Mouse (Mus musculus): ENCODE measurements around the gene Prss36. TPM values are rescaled to one million over a fixed set of nuclear protein-coding genes. Genes with fewer than 3 reads are reported as not detected.
A peak's percentile ranks its signal among the peaks of the same experiment; 100 is the strongest.

Prss36 gene
- total and polyA plus RNA-seq, 2 experiments, result 8.7 to 18.2 TPM

- H3K4me1 ChIP-seq (ENCODE audit: control insufficient read depth, insufficient read depth, low read length), result peaks cover 17% of the 10 kb centered on the region
- H3K79me2 ChIP-seq (ENCODE audit: control insufficient read depth, insufficient read depth, low read length), result no peaks in the 10 kb centered on the region
- H3K36me3 ChIP-seq (ENCODE audit: control insufficient read depth, insufficient read depth, low read length), result peaks cover 3% of the 10 kb centered on the region; the same call in 1 of the 2 replicates
- no peaks in the 10 kb centered on the region for H3K27me3 ChIP-seq (ENCODE audit: control insufficient read depth, insufficient read depth, low read length)
- no peak for TF ChIP-seq POLR2A (IDR thresholded peaks at IDR 0.05; ENCODE audit: extremely low read depth, insufficient read depth, low read length)
- TF ChIP-seq CTCF (IDR thresholded peaks at IDR 0.05; ENCODE audit: low read depth, low read length), result no peak
- no peak overlapping the region for H3K9ac ChIP-seq (ENCODE audit: low read depth, low read length)
- no peak overlapping the region for H3K4me3 ChIP-seq (ENCODE audit: insufficient read depth, low read depth, low read length)
- DNase-seq (ENCODE audit: extremely low read depth, low read depth, low spot score), result no peak
- WGBS, result 65% methylated on average over 5 of the region's 5 CpGs
- no peak overlapping the region for H3K27ac ChIP-seq (replicated peaks; ENCODE audit: insufficient read depth, low read depth, low read length)
Measured at GRCm38 (mm10) chr7:127925252-127925651, 21.3 kb downstream of the Prss36 start.

- Histone ChIP-seq H3K27ac (replicated peaks; ENCODE audit: insufficient read depth, low read depth, low read length) (no peak overlapping the region), H3K9ac (ENCODE audit: low read depth, low read length) (no peak overlapping the region)
Measured at GRCm38 (mm10) chr7:127923714-127924113, 22.8 kb downstream of the Prss36 start.

GRCm38 (mm10) chr7:127922451-127923275 is 23.9 kb downstream of the Prss36 start:
- TF ChIP-seq POLR2A (IDR thresholded peaks at IDR 0.05; ENCODE audit: extremely low read depth, insufficient read depth, low read length) (no peak), CTCF (IDR thresholded peaks at IDR 0.05; ENCODE audit: low read depth, low read length) (no peak)
- no peak overlapping the region for H3K9ac ChIP-seq (ENCODE audit: low read depth, low read length)

More at GRCm38 (mm10) chr7:127923714-127924113, 22.8 kb downstream of the Prss36 start:
- Histone ChIP-seq H3K4me1 (ENCODE audit: control insufficient read depth, insufficient read depth, low read length) (peaks cover 9% of the 10 kb centered on the region), H3K27me3 (ENCODE audit: control insufficient read depth, insufficient read depth, low read length) (no peaks in the 10 kb centered on the region), H3K4me3 (ENCODE audit: insufficient read depth, low read depth, low read length) (no peak overlapping the region), H3K79me2 (ENCODE audit: control insufficient read depth, insufficient read depth, low read length) (no peaks in the 10 kb centered on the region), H3K36me3 (ENCODE audit: control insufficient read depth, insufficient read depth, low read length) (peaks cover 3% of the 10 kb centered on the region; the same call in 1 of the 2 replicates)
- DNase-seq (ENCODE audit: extremely low read depth, low read depth, low spot score), result no peak
- TF ChIP-seq POLR2A (IDR thresholded peaks at IDR 0.05; ENCODE audit: extremely low read depth, insufficient read depth, low read length) (no peak), CTCF (IDR thresholded peaks at IDR 0.05; ENCODE audit: low read depth, low read length) (no peak)
- WGBS, result 76% methylated on average over 5 of the region's 5 CpGs

GRCm38 (mm10) chr7:127921516-127921915 is 25.0 kb downstream of the Prss36 start:
- Histone ChIP-seq H3K36me3 (ENCODE audit: control insufficient read depth, insufficient read depth, low read length) (peaks cover 8% of the 10 kb centered on the region; the same call in 1 of the 2 replicates), H3K79me2 (ENCODE audit: control insufficient read depth, insufficient read depth, low read length) (no peaks in the 10 kb centered on the region), H3K27me3 (ENCODE audit: control insufficient read depth, insufficient read depth, low read length) (no peaks in the 10 kb centered on the region), H3K4me3 (ENCODE audit: insufficient read depth, low read depth, low read length) (no peak overlapping the region), H3K4me1 (ENCODE audit: control insufficient read depth, insufficient read depth, low read length) (peaks cover 9% of the 10 kb centered on the region; the same call in 1 of the 2 replicates), H3K9ac (ENCODE audit: low read depth, low read length) (no peak overlapping the region), H3K27ac (replicated peaks; ENCODE audit: insufficient read depth, low read depth, low read length) (no peak overlapping the region)
- no peak for DNase-seq (ENCODE audit: extremely low read depth, low read depth, low spot score)
- WGBS, result 63% methylated on average over 8 of the region's 8 CpGs
- TF ChIP-seq CTCF (IDR thresholded peaks at IDR 0.05; ENCODE audit: low read depth, low read length) (peak; percentile 57), POLR2A (IDR thresholded peaks at IDR 0.05; ENCODE audit: extremely low read depth, insufficient read depth, low read length) (no peak)

More at GRCm38 (mm10) chr7:127922451-127923275, 23.9 kb downstream of the Prss36 start:
- 46% methylated on average over 6 of the region's 6 CpGs for WGBS
- DNase-seq (ENCODE audit: extremely low read depth, low read depth, low spot score), result peak; percentile 61
- Histone ChIP-seq H3K36me3 (ENCODE audit: control insufficient read depth, insufficient read depth, low read length) (peaks cover 3% of the 10 kb centered on the region; the same call in 1 of the 2 replicates), H3K4me3 (ENCODE audit: insufficient read depth, low read depth, low read length) (no peak overlapping the region), H3K27ac (replicated peaks; ENCODE audit: insufficient read depth, low read depth, low read length) (peak overlapping the region; percentile 66), H3K4me1 (ENCODE audit: control insufficient read depth, insufficient read depth, low read length) (peaks cover 9% of the 10 kb centered on the region; the same call in 1 of the 2 replicates), H3K27me3 (ENCODE audit: control insufficient read depth, insufficient read depth, low read length) (no peaks in the 10 kb centered on the region), H3K79me2 (ENCODE audit: control insufficient read depth, insufficient read depth, low read length) (no peaks in the 10 kb centered on the region)

GRCm38 (mm10) chr7:127919290-127919689 is 27.2 kb downstream of the Prss36 start:
- Histone ChIP-seq H3K27ac (replicated peaks; ENCODE audit: insufficient read depth, low read depth, low read length) (no peak overlapping the region), H3K9ac (ENCODE audit: low read depth, low read length) (no peak overlapping the region), H3K79me2 (ENCODE audit: control insufficient read depth, insufficient read depth, low read length) (no peaks in the 10 kb centered on the region), H3K27me3 (ENCODE audit: control insufficient read depth, insufficient read depth, low read length) (no peaks in the 10 kb centered on the region), H3K4me3 (ENCODE audit: insufficient read depth, low read depth, low read length) (no peak overlapping the region), H3K4me1 (ENCODE audit: control insufficient read depth, insufficient read depth, low read length) (peaks cover 9% of the 10 kb centered on the region; the same call in 1 of the 2 replicates), H3K36me3 (ENCODE audit: control insufficient read depth, insufficient read depth, low read length) (peaks cover 11% of the 10 kb centered on the region)
- peak; percentile 19; the same call in 1 of the 2 replicates for TF ChIP-seq CTCF (IDR thresholded peaks at IDR 0.05; ENCODE audit: low read depth, low read length)
- TF ChIP-seq POLR2A (IDR thresholded peaks at IDR 0.05; ENCODE audit: extremely low read depth, insufficient read depth, low read length), result no peak
- 77% methylated on average over 7 of the region's 7 CpGs for WGBS
- no peak for DNase-seq (ENCODE audit: extremely low read depth, low read depth, low spot score)
